Mouse (Mus musculus) liver, embryonic 14.5 days (tissue): ENCODE data around the gene Klhdc7b.

Source experiments
- CTCF ChIP-seq: IDR thresholded peaks from 2 replicates; pipeline ENCODE4 v1.5.1; 2016; ENCODE audit warnings: antibody characterized with exemption, low read depth, control low read depth
- EP300 ChIP-seq: IDR thresholded peaks from 2 replicates; pipeline ENCODE4 v1.6.1; 2016; ENCODE audit warnings: antibody characterized with exemption, low read depth

DNA sequence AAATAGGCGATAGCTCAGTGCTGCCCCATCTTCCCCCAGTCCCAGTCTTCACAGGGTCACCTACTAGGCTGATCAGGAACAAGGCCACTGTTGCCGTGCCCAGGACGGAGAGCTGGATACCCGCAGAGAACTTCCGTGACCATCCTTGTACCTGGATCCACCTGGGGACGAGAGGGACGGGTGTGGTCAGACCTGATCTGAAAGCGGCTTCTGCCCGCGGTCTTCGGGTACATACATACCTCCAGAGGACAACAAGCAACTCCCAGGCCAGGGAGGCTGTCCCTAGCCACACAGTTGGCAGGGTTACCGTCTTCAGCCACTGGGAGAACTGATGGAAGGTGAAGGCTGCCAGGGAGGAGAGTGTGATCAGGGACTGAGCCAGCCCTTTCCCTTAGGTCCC lies 31.9 kb upstream of the Klhdc7b start:
- TF ChIP-seq EP300 = no peak
- no peak for TF ChIP-seq CTCF
